Mouse (Mus musculus): ENCODE data around the gene Gsx1.

DNA sequence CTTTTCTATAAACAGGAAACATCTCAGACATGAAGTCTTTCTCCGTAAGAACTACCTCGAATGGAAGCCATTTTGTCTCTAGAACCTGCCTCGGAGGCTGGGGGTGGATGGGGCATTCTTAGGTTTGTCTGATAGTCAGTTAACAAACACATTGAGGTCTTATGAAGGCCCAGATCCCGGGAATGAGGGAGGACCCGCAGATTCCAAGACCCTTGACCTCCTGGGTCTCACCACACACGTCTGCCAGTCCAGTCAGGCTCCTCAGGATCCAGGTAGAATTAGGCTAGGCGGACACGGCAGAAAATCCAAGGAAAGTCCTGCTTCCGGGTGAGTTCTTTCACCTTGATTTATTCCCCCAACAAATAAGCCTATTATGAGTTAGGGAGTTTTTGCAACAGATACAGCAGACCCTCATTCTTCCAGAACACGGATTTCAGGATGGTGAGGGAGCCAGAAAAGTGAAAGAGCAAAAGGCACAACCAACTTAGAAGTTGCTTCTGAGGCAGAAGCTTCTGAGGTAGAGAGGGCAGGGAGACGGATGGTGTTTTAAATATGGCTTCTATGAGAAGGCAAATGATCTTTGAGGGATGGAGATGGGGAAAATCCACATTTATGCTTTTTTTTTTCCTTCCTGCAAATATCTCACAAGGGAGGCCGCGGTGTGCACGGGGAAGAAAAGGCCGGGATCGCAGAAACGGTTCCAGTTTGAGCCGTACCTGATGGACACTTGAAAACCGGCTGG is 3.2 kb upstream of the Gsx1 start:
- TF ChIP-seq POLR2A (IDR thresholded peaks at IDR 0.05; ENCODE audit: borderline replicate concordance, extremely low read depth, low read depth, low read length): no peak
- TF ChIP-seq CTCF (IDR thresholded peaks at IDR 0.05; ENCODE audit: insufficient read depth, low read length): no peak

Data from lung, adult 2 months (tissue).